Mouse (Mus musculus): ENCODE results near the gene Jak1.

DNA sequence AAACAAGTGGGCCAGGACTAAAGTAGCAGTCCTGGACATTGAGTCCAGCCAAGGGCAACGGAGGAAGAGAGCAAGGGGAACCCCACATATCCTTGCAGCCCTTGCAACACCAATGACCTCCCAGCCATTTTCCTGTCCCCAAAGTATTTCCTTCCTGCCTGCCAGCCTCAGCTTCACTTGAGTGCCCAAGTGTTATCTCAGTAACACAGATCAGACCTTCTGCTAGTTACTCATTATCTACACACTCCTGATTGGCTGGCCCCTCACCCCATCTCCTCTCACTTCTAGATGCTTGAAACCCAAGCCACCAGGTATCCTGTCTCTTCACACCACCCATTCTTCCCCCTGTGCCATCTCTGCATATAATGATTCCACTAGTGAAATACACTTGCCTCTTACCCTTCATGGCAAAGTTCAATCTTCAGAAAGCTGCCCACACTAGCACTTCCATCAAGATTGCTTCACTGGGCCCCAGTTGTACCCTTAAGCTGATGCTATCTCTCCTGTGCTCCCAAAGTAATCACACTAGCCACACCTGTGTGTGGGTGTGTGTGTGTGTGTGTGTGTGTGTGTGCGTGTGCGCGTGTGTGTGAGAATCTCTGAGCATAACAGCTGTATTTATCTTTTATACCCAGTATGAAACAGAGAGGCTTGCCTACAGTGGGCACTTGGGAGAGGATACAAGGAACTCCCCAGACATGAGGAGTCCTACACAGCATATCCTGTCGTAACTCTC lies 72.7 kb downstream of the Jak1 start:
- no peak for TF ChIP-seq CTCF (conservative IDR thresholded peaks at IDR 0.05; ENCODE audit: low read length)
- TF ChIP-seq NANOG (IDR thresholded peaks at IDR 0.05; ENCODE audit: borderline replicate concordance, low read length): no peak
- TF ChIP-seq POU5F1 (IDR thresholded peaks at IDR 0.05; ENCODE audit: borderline replicate concordance, low read length): no peak

Measured in E14TG2a.4 (cell line).